Mouse (Mus musculus) olfactory bulb, adult 2 months (tissue): Measurements from ENCODE around the gene Zbtb45.

Experiments used
- CTCF ChIP-seq: fragments of 200-500 bp; IDR thresholded peaks from 2 replicates; pipeline ENCODE4 v1.5.1; 2012; ENCODE audit warnings: low read depth, mild to moderate bottlenecking, low read length, moderate library complexity; ENCODE audit not compliant: insufficient read depth
- POLR2A ChIP-seq: fragments of 200-500 bp; IDR thresholded peaks from 2 replicates; pipeline ENCODE4 v1.6.1; 2012; ENCODE audit warnings: mild to moderate bottlenecking, low read depth, low read length, moderate library complexity; ENCODE audit not compliant: insufficient read depth

DNA sequence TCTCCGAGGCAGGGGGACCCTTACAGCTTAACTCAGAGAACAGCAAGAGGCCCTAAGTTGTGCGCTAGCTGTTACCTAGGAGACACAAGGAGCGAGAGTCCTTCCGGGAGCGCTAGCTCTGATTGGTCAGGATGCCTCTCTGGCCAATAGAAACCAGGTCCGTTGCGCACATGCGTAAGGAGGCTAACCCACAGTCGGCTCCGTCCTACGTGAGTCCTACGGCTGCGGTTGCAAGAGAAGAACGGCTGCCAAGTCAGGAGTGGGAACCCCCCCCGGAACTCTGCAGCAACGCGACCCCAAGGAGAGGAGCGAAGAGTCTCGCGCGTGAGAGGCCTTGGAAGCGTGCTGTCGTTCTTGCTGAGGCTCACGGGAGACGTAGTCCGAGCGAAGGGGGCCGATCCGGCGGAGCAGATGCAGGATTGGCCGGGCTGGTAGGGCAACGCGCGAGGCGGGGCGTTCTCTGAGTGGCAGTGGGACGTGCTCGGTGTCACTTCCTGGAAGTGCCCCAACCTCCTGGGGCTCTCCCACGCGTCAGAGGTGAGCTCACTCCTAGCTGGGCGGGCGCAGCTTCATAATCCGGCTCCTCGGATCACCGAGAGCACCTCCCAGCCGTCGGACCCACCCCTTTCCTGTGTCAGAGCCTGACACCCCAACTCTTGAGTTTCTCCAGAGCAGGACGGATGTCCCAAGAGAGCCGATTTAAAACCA is 32.0 kb downstream of the Zbtb45 start, which contains the start of gene Zfp446:
- TF ChIP-seq CTCF (no peak), POLR2A (peak; percentile 69)
